Mouse (Mus musculus) layer of hippocampus, postnatal 14 days (tissue): ENCODE data around the gene Fam117a. TPM values are rescaled to one million over a fixed set of nuclear protein-coding genes. Genes with fewer than 3 reads are reported as not detected.

ENCODE experiments used
- DNase-seq, 2 experiments: peaks; one replicate each; pipeline ENCODE4 v3.0.0; 2021 to 2022; ENCODE audit warnings: low spot score in 2 of 2, mixed read lengths in 1 of 2
- total RNA-seq, 2 experiments: library from RNA; stranded (reverse); gene quantifications; 2 replicates each; pipeline ENCODE4 v1.2.3; 2021

The Fam117a gene
- total RNA-seq, 2 experiments from 2014 or later, result 3.0 to 3.8 TPM

- DNase-seq, result no peak
Observed at GRCm38 (mm10) chr11:95330662-95331061, 6.2 kb upstream of the Fam117a start.

DNA sequence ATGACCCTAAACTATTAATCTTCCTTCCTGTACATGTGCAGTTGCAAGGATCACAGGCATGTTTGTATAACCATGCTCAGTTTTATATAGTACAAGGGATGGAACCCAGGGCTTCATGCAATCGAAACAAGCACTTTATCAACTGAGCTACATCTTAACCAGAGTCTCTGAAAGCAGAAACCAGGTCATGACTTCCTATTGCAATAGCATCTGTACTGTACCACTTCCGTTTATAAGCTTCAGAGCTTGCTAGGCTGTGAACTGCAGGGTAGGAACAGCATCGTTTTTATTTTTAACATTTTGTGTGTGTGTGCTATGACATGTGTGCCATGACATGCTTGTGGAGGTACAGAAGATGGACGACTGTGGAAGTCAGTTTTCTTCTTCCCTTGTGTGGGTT is 3.6 kb upstream of the Fam117a start:
- no peak for DNase-seq

DNA sequence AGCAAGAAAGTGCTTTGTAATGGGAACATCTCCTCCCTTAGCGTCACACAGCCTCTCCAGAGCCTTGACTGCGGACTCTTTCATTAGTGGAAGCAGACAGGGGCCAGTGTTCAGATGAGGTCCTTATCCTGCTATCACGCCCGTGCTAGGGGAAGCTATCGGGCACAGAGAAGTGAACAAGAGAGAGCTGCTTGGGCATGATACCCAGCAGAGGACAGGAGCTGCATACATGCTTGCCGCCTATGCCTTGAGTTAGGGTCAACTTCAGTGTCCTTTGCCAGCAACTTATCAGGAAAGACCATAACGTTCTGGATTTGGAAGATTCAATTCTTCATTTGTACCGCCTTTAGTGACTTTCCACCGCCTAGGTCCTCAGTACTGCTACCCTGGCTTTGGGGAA is 3.0 kb upstream of the Fam117a start:
- DNase-seq, result no peak

GRCm38 (mm10) chr11:95334448-95335060 is 2.3 kb upstream of the Fam117a start:
- DNase-seq, result no peak

DNA sequence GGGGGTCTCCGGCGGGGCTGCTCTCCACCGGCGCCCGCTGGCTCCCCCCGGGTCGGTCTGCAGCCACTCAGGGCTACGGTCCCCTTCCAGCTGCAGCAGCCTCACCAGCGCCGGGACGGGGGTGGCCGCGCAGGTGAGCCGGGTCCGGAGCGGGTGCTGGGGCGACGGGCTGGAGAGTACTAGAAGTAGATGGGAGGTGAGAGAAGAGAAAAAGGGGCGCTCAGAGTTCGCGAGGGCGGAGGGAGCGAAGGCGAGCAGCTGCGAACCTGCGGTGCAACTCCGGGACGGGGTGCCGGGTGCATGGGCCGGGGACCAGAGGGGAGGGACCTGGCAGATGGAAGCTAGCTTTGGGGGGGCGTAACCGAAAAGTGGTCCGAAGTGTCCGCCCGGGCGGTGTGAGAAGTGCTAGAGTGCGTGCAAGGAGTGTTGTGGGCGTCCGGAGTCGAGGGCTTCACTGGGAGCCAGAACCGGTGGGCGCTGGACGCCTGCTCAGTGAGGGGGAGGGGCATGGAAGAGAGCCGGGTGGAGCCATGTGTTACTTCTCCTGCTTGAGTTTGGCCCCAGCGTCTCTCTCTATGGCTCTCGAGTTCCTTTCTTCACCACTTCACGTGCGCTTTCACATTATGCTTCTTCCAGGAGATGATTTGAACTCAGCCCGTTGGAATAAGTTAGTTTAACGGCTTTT is 453 bp downstream of the Fam117a start:
- peak in 1 of 2 experiments; percentile 31 for DNase-seq

DNA sequence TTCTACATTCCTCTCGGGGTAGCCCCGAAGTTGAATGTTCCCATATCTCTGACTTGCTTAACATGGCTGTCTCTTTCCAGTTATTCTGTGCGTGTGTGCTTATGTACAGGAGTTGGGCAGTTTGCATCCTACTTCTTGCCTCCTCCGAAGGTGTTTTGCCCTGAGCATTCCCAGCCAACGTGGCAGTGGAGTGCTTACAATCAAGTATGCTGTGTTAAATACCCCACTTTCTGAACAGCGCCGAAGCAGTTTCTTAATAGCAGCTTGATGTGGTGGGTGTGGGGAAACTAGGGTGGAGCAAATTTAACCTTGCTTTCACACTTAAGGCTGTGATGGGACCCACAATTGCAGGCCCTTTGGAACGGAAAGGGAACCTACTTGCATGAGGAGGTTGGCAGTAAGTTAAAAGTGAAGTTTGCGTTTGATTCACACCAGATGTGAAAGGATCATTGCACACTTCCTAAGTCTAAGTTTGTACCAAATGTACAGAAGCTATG is 1.1 kb downstream of the Fam117a start:
- DNase-seq, result no peak

DNA sequence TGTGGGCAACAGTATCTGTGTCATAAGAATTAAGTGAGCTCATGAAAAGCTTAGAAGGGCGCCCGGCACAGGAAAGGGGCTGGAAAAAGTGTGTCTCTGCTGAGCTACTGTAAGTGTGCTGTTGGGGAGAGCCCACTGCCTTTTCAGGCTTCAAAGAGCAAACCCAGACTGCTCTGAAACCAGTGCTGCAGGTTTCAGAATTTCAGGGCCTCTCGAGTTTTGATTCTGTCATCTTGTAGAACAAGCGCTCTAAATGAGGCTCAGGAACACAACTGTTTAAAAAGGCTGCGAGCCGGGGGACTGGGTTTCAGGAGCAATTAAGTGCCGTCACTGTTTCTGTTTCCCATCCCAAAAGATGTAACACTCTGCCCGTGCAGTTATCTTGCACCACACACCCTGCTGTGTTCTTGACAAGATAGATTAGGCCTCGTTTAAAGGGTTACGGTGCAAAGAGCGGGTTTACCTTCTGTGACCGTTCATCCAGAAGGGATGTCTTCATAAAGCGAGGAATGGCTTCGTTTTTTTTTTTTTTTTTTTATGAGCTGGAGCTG is 2.7 kb downstream of the Fam117a start:
- no peak for DNase-seq

DNA sequence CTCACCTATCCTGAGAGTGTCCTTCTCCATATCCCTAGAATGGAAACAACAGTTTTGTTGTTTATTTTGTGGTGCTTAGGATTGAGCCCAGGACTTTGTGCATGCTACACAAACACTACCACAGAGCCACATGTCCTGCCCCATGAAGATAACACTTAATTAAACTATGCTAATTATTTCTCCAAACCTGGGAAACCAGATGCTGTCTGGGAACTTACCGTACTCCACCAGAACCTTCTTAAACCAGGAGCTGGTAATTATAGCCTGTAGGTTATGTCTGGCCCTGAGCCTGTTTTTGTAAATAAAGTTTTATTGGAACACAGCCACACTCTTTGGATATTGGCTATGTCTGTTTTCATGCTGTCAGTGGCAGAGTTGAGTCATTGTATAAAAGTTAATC is 3.4 kb downstream of the Fam117a start:
- no peak for DNase-seq

DNA sequence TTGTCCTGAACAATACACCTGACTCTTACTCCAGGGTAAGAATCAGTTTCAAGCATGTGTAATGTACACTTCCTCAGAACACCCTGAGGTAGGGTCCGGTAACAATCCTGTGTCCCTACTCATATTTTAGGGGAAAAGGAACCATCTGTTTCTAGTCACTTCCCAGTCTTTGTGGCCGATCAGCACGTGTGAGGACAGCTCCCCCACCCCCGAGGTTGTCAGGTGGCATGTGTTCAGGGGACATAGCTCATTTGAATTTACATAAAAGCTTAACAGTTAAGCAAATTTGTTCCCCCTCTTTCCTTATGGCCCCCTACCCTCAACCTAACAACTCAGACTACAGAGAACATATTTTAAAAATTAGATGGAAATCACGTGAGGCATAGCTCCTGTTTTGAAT is 3.8 kb downstream of the Fam117a start:
- DNase-seq, result no peak

GRCm38 (mm10) chr11:95343180-95343579 is 6.4 kb downstream of the Fam117a start:
- no peak for DNase-seq

GRCm38 (mm10) chr11:95344181-95344580 is 7.4 kb downstream of the Fam117a start:
- DNase-seq, result no peak

- DNase-seq, result no peak
Observed at GRCm38 (mm10) chr11:95350289-95350688, 13.5 kb downstream of the Fam117a start.

DNA sequence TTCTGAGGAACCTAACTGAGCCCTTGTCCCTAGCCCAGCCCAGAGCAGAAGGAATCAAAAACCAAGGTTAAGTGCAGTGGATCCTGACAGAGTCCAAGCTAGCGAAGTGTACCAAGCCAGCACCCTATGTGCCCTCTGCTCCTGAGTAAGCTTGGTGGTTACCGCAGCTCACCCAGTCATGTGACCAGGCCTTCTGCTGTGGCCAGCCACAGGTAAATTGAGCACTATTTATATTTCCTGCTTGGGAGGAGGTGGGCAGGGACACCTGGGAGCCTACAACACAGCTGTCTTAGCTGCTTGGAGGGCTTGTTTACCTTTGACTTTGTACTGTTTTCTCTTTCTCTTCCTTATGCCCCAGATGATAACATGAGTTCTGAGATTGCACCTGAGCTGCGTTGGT is 14.1 kb downstream of the Fam117a start:
- no peak for DNase-seq

GRCm38 (mm10) chr11:95352686-95353085 is 15.9 kb downstream of the Fam117a start:
- no peak for DNase-seq

GRCm38 (mm10) chr11:95353226-95353625 is 16.4 kb downstream of the Fam117a start:
- DNase-seq, result no peak

- no peak for DNase-seq
Observed at GRCm38 (mm10) chr11:95354228-95354944, 17.6 kb downstream of the Fam117a start.

GRCm38 (mm10) chr11:95354945-95355660 is 18.3 kb downstream of the Fam117a start:
- DNase-seq, result no peak

DNA sequence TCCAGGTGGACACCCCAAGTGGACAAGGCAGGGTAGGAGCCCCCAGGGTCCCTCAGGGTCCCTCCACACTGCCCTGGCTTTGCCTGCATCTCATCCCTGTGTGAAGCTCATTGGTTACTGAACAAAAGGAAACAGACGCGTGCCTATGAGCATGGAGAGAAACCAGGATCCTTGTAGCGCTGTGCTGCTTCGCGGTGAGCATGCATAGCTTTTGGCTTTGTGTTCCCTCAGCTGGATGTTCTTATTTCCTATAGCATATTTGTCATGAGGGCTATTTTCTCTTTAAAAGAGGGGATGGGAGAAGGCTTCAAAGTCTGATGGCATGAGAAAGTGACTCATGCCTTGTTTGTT is 18.8 kb downstream of the Fam117a start:
- DNase-seq, result no peak

DNA sequence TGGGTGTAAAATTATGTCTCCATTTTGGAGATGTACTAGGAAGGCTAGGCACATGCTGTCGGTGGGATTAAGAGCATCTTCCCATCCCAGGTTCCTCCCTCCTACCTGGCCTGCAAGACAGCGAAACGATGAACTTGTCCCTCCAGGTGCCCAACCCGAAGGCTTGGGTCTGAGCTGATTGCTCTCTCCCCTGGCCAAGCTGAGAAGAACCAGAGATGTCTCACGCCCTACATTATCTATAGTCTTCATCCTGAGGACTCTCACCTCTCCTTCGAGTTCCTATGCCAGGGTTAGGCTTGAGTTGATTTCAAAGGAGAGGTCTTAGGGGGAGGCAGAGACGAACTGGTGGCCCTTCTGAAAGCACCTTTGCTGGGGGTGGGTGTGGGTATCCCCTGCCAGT is 19.2 kb downstream of the Fam117a start:
- DNase-seq, result no peak

- DNase-seq, result no peak
Observed at GRCm38 (mm10) chr11:95356469-95357273, 19.9 kb downstream of the Fam117a start.

- no peak for DNase-seq
Observed at GRCm38 (mm10) chr11:95358263-95358662, 21.4 kb downstream of the Fam117a start.
